Mouse (Mus musculus) thymus, postnatal 4 days (tissue): ENCODE results near the gene Adnp.
A peak's percentile ranks its signal among the peaks of the same experiment; 100 is the strongest.

Experiments
- DNase-seq: peaks from one replicate; pipeline ENCODE4 v3.0.0; 2021

The Adnp gene

GRCm38 (mm10) chr2:168156361-168156760, 50.6 kb downstream of the Adnp start:
- DNase-seq, result no peak

- no peak for DNase-seq
Observed at GRCm38 (mm10) chr2:168155666-168156065, 51.2 kb downstream of the Adnp start.

GRCm38 (mm10) chr2:168154090-168154881, 52.6 kb downstream of the Adnp start:
- DNase-seq, result peak; percentile 93

GRCm38 (mm10) chr2:168149241-168149640, 57.7 kb downstream of the Adnp start:
- no peak for DNase-seq

GRCm38 (mm10) chr2:168147722-168148432, 59.0 kb downstream of the Adnp start:
- no peak for DNase-seq

GRCm38 (mm10) chr2:168145437-168145836, 61.5 kb downstream of the Adnp start:
- no peak for DNase-seq

- DNase-seq, result no peak
Observed at GRCm38 (mm10) chr2:168143794-168144193, 63.1 kb downstream of the Adnp start.

- DNase-seq, result no peak
Observed at GRCm38 (mm10) chr2:168137161-168137560, 69.8 kb downstream of the Adnp start.
